Mouse (Mus musculus) midbrain, embryonic 11.5 days (tissue): ENCODE results near the gene Nmi. TPM values are rescaled to one million over a fixed set of nuclear protein-coding genes. Genes with fewer than 3 reads are reported as not detected.
A peak's percentile ranks its signal among the peaks of the same experiment; 100 is the strongest.

Experiments used
- ATAC-seq: fragments of 200-750 bp; cut with Nextera tagmentation; 2 replicates; pipeline ENCODE4 v1.8.0; 2017; ENCODE audit warnings: moderate TSS enrichment, moderate library complexity; ENCODE audit not compliant: low FRiP score
- DNase-seq: peaks from one replicate; pipeline ENCODE4 v3.0.0; 2015; ENCODE audit warnings: low spot score; ENCODE audit errors: missing footprints
- H3K27ac ChIP-seq: fragments of 300-500 bp; sonication (generic); 2 replicates; pipeline ENCODE4 v1.5.1; 2014; ENCODE audit warnings: low read depth, low read length
- H3K27me3 ChIP-seq: fragments of 300-500 bp; sonication (generic); 2 replicates; pipeline ENCODE4 v1.6.1; 2014; ENCODE audit warnings: mild to moderate bottlenecking, low read length, moderate library complexity, mixed read lengths; ENCODE audit not compliant: control insufficient read depth, insufficient read depth
- H3K36me3 ChIP-seq: fragments of 300-500 bp; sonication (generic); 2 replicates; pipeline ENCODE4 v1.6.1; 2014; ENCODE audit warnings: mild to moderate bottlenecking, low read length, moderate library complexity, mixed read lengths; ENCODE audit not compliant: control insufficient read depth, insufficient read depth
- H3K4me1 ChIP-seq: fragments of 300-500 bp; sonication (generic); 2 replicates; pipeline ENCODE4 v1.6.1; 2014; ENCODE audit warnings: low read length; ENCODE audit not compliant: control insufficient read depth, insufficient read depth
- H3K4me2 ChIP-seq: fragments of 300-500 bp; sonication (generic); 2 replicates; pipeline ENCODE4 v1.6.1; 2014; ENCODE audit warnings: mild to moderate bottlenecking, moderate library complexity
- H3K4me3 ChIP-seq: fragments of 300-500 bp; sonication (generic); 2 replicates; pipeline ENCODE4 v1.5.1; 2014; ENCODE audit warnings: low read depth, low read length
- H3K9ac ChIP-seq: fragments of 300-500 bp; sonication (generic); 2 replicates; pipeline ENCODE4 v1.6.1; 2014; ENCODE audit warnings: low read length
- H3K9me3 ChIP-seq: fragments of 300-500 bp; sonication (generic); 2 replicates; pipeline ENCODE4 v1.6.1; 2016; ENCODE audit warnings: low read length; ENCODE audit not compliant: control insufficient read depth
- WGBS: fragments of 180-500 bp; shearing (Covaris S2); extraction: QIAGEN DNeasy Blood & Tissue Kit; methylation state at CpG from one replicate; pipeline ENCODE4 v1.1.7; 2014; 5-methylcytosine and 5-hydroxymethylcytosine counted together
- polyA plus RNA-seq: library from polyadenylated mRNA; unstranded; fragments of >200 nt; fragmentation: Nextera tagmentation; extraction: Ambion mirVana; gene quantifications from 2 replicates; pipeline ENCODE4 v1.2.1, GENCODE M21; 2014

Nmi gene
- polyA plus RNA-seq, 1 experiment from 2014 or later = 6.6 TPM

GRCm38 (mm10) chr2:51989559-51989958 is 16.3 kb upstream of the Nmi start:
- 88% methylated on average over 2 of the region's 2 CpGs for WGBS
- H3K9ac ChIP-seq = no peak overlapping the region
- ATAC-seq (no peak), DNase-seq (no peak)
- no peak overlapping the region for H3K27ac ChIP-seq
- no peaks in the 10 kb centered on the region for H3K36me3 ChIP-seq
- no peaks in the 10 kb centered on the region for H3K27me3 ChIP-seq
- H3K9me3 ChIP-seq = no peaks in the 10 kb centered on the region
- H3K4me2 ChIP-seq = no peak overlapping the region
- H3K4me1 ChIP-seq = no peaks in the 10 kb centered on the region
- H3K4me3 ChIP-seq = no peak overlapping the region

GRCm38 (mm10) chr2:51986695-51987094 is 13.4 kb upstream of the Nmi start:
- Histone ChIP-seq H3K36me3 (no peaks in the 10 kb centered on the region), H3K4me2 (no peak overlapping the region), H3K4me1 (no peaks in the 10 kb centered on the region), H3K27ac (no peak overlapping the region), H3K9ac (no peak overlapping the region), H3K9me3 (no peaks in the 10 kb centered on the region), H3K27me3 (no peaks in the 10 kb centered on the region), H3K4me3 (no peak overlapping the region)
- ATAC-seq (no peak), DNase-seq (no peak)
- 89% methylated on average over 5 of the region's 5 CpGs for WGBS

- Histone ChIP-seq H3K4me3 (no peak overlapping the region), H3K27me3 (no peaks in the 10 kb centered on the region), H3K4me1 (no peaks in the 10 kb centered on the region), H3K4me2 (no peak overlapping the region), H3K9ac (no peak overlapping the region), H3K9me3 (no peaks in the 10 kb centered on the region), H3K36me3 (no peaks in the 10 kb centered on the region), H3K27ac (no peak overlapping the region)
- no peak for ATAC-seq
- no peak for DNase-seq
- 76% methylated on average over 9 of the region's 9 CpGs for WGBS
Observed at GRCm38 (mm10) chr2:51986157-51986556, 12.9 kb upstream of the Nmi start.

- Histone ChIP-seq H3K9ac (no peak overlapping the region), H3K27ac (no peak overlapping the region), H3K36me3 (no peaks in the 10 kb centered on the region), H3K4me3 (no peak overlapping the region), H3K9me3 (no peaks in the 10 kb centered on the region), H3K4me2 (no peak overlapping the region), H3K4me1 (no peaks in the 10 kb centered on the region), H3K27me3 (no peaks in the 10 kb centered on the region)
- no peak for ATAC-seq
- no peak for DNase-seq
- 89% methylated on average over 10 of the region's 10 CpGs for WGBS
Observed at GRCm38 (mm10) chr2:51985241-51985640, 11.9 kb upstream of the Nmi start.

- 76% methylated on average over 13 of the region's 13 CpGs for WGBS
- H3K36me3 ChIP-seq = no peaks in the 10 kb centered on the region
Observed at GRCm38 (mm10) chr2:51982288-51982687, 9.0 kb upstream of the Nmi start.

GRCm38 (mm10) chr2:51981630-51982029 is 8.3 kb upstream of the Nmi start:
- no peaks in the 10 kb centered on the region for H3K4me1 ChIP-seq
- no peak overlapping the region for H3K4me3 ChIP-seq
- H3K9ac ChIP-seq = no peak overlapping the region
- ATAC-seq = no peak
- H3K27ac ChIP-seq = no peak overlapping the region
- no peaks in the 10 kb centered on the region for H3K27me3 ChIP-seq
- 71% methylated on average over 11 of the region's 11 CpGs for WGBS
- H3K9me3 ChIP-seq = no peaks in the 10 kb centered on the region
- no peak for DNase-seq
- H3K4me2 ChIP-seq = no peak overlapping the region
- H3K36me3 ChIP-seq = no peaks in the 10 kb centered on the region

More at GRCm38 (mm10) chr2:51982288-51982687, 9.0 kb upstream of the Nmi start:
- no peak for ATAC-seq
- H3K4me3 ChIP-seq = no peak overlapping the region
- DNase-seq = no peak
- no peaks in the 10 kb centered on the region for H3K9me3 ChIP-seq
- no peak overlapping the region for H3K4me2 ChIP-seq
- H3K27ac ChIP-seq = no peak overlapping the region
- H3K9ac ChIP-seq = no peak overlapping the region
- no peaks in the 10 kb centered on the region for H3K4me1 ChIP-seq
- no peaks in the 10 kb centered on the region for H3K27me3 ChIP-seq

GRCm38 (mm10) chr2:51972641-51973409 is 469 bp downstream of the Nmi start:
- WGBS = 2% methylated on average over 40 of the region's 40 CpGs
- DNase-seq = peak; percentile 94
- Histone ChIP-seq H3K9me3 (no peaks in the 10 kb centered on the region), H3K4me1 (no peaks in the 10 kb centered on the region), H3K9ac (peak overlapping the region; percentile 59), H3K27ac (no peak overlapping the region), H3K4me2 (peak overlapping the region; percentile 50), H3K27me3 (no peaks in the 10 kb centered on the region), H3K36me3 (no peaks in the 10 kb centered on the region), H3K4me3 (peak overlapping the region; percentile 41)
- peak; percentile 81 for ATAC-seq

GRCm38 (mm10) chr2:51972142-51972541 is 1.2 kb downstream of the Nmi start:
- H3K9ac ChIP-seq = no peak overlapping the region
- no peak overlapping the region for H3K27ac ChIP-seq
- no peaks in the 10 kb centered on the region for H3K36me3 ChIP-seq
- ATAC-seq (no peak), DNase-seq (peak; percentile 88)
- no peaks in the 10 kb centered on the region for H3K27me3 ChIP-seq
- H3K9me3 ChIP-seq = no peaks in the 10 kb centered on the region
- no peak overlapping the region for H3K4me3 ChIP-seq
- WGBS = 75% methylated on average over 5 of the region's 5 CpGs
- peak overlapping the region; percentile 50; the same call in 1 of the 2 replicates for H3K4me2 ChIP-seq
- no peaks in the 10 kb centered on the region for H3K4me1 ChIP-seq

- no peak for DNase-seq
- H3K27me3 ChIP-seq = no peaks in the 10 kb centered on the region
- H3K4me2 ChIP-seq = no peak overlapping the region
- H3K9ac ChIP-seq = no peak overlapping the region
- WGBS = 98% methylated on average over 4 of the region's 4 CpGs
- H3K4me1 ChIP-seq = no peaks in the 10 kb centered on the region
- H3K9me3 ChIP-seq = no peaks in the 10 kb centered on the region
- H3K4me3 ChIP-seq = no peak overlapping the region
- no peaks in the 10 kb centered on the region for H3K36me3 ChIP-seq
- ATAC-seq = no peak
- no peak overlapping the region for H3K27ac ChIP-seq
Observed at GRCm38 (mm10) chr2:51970897-51971296, 2.4 kb downstream of the Nmi start.
